Mouse (Mus musculus) urinary bladder, adult 2 months (tissue): ENCODE measurements around the gene Wars. TPM values are rescaled to one million over a fixed set of nuclear protein-coding genes. Genes with fewer than 3 reads are reported as not detected.

ENCODE experiments used
- DNase-seq: peaks from one replicate; pipeline ENCODE4 v3.0.0; 2022; ENCODE audit warnings: low spot score
- polyA plus RNA-seq: library from polyadenylated mRNA; depleted of rRNA; stranded (reverse); fragments of >200 nt; gene quantifications from 2 replicates; pipeline ENCODE4 v1.2.3, GENCODE M21; 2012; rRNA removed

Gene Wars
- polyA plus RNA-seq, 1 experiment = 61.9 TPM

DNA sequence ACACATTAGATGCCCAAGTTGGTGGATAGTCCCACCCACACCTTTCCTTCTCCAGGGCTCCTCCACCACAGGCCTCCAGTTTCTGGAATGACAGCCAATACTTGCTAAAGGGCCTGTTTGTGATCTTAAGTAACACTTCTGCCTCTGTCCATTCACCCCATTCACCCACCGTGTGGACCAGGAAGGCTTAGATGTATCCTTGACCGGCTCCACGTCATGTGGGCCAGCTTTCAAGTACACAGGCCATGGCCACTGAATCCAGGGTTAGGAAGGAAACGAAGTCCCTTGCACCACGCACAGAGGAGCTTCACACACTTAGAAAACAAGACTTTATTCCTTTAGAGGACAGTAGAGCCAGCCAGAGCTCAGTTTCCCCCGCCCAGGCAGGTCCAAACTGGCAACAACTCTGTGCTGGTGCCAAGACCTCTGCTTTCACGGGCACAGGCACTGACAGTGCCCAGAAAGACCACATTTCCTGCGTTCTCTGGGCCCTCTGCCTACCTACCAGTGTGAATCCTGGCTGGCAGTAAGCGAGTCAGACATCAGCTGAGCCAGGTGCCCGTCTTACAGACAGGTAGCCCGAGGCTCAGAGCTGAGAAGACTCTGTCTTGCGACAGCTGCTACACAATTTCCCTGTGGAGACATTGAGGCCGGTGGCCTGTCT is 68.3 kb downstream of the Wars start:
- no peak for DNase-seq

GRCm38 (mm10) chr12:108824225-108824874 is 69.6 kb downstream of the Wars start:
- no peak for DNase-seq

- no peak for DNase-seq
Observed at GRCm38 (mm10) chr12:108823036-108823435, 70.9 kb downstream of the Wars start.

- DNase-seq = no peak
Observed at GRCm38 (mm10) chr12:108820461-108820860, 73.5 kb downstream of the Wars start.

DNA sequence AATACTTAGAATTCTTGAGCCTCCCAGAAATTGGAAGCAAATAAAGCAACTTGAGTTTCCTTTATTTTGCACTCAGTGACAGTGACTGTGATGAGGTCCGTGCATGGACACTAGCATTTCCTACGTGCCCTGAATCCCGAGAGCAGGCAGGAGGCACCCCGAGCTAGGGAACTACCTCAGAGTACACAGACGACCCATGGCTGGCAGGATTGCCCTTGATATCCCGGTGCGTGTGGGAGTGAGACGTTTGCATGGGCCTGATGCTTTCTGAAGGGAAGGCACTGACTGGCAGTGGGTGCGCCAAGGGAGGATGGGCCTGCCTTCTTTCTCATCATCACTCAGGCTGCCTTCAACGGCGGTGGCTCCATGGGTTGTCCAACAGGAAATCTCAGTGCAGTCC is 77.4 kb downstream of the Wars start:
- no peak for DNase-seq

GRCm38 (mm10) chr12:108814470-108814869 is 79.5 kb downstream of the Wars start:
- no peak for DNase-seq

DNA sequence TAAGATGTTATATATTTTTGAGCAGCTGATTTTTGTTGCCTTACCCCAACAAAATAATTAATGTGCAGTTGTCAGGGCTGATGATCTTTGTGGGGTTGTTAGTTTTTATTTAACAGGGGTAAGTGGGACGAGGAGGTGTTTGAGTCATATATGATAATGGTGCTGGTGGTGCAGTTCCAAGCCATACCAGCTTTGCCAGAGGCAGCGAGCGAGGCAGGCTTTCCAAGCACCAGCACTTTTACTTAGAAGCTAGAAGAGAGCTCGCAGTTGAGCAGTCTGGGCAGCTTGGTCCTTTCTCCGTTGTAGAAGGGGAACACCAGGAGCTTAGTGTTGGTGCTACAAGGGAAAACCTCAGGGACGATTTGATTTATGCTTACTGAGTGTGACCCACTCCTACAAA is 81.5 kb downstream of the Wars start:
- no peak for DNase-seq

DNA sequence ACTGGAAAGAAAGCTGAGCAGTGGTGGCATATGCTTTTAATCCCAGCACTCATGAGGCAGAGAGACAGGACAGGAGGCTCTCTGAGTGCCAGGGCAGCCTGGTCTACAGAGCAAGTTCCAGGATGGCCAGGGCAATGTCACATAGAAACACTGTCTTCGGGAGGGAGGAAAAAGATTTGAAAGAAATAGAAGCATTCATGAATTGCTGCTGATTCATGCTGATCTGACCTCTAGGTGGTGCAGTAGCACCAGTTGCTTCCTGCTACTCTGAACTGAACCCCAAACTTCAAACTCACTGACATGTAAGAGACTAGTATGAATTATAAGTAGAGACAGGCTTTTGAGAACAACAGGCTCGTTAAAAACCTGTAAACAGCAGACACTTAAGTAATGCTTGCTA is 82.8 kb downstream of the Wars start:
- no peak for DNase-seq

DNA sequence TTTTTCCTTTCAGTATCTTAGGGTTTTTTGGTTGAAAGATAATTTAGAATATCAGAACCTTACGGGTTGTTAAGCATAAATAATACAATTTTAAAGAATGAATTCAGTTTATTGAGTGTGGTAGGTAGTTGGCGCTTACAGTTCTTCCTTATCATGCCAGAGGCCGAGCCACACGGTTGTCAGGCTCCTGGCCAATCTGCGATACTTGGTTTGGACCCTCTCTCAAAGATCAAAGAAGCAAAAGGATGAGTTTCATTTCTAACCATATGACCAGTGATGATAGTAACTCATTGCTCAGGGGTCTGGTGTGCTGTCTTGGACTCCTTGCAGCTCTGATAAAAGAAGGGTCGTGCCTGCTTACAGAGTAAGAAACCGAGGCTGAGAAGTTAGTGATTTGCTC is 83.7 kb downstream of the Wars start:
- DNase-seq = no peak

Other genes starting within 250 kb of the Wars start
- gene Degs2, start 191.9 kb downstream of the Wars start, polyA plus RNA-seq = 55.0 and 72.3 TPM in 2 replicates
- 25.2 and 33.8 TPM in 2 replicates for gene Yy1, start 101.2 kb downstream of the Wars start, polyA plus RNA-seq
- 7.6 and 8.8 TPM in 2 replicates for gene Slc25a29, start 58.3 kb downstream of the Wars start, polyA plus RNA-seq
- gene Slc25a47, start 58.1 kb downstream of the Wars start, polyA plus RNA-seq = 8.4 and 8.8 TPM in 2 replicates
- 11.8 and 13.6 TPM in 2 replicates for gene Wdr25, start 543 bp downstream of the Wars start, polyA plus RNA-seq
- 1.4 and 1.8 TPM in 2 replicates for gene Begain, start 174.0 kb upstream of the Wars start, polyA plus RNA-seq